Mouse (Mus musculus) megakaryocyte-erythroid progenitor cell, adult 5-6 weeks (primary cell): ENCODE results near the gene Tex30. TPM values are rescaled to one million over a fixed set of nuclear protein-coding genes. Genes with fewer than 3 reads are reported as not detected.
A peak's percentile ranks its signal among the peaks of the same experiment; 100 is the strongest.

Experiments
- ATAC-seq: replicated peaks from 2 replicates; pipeline ENCODE4 v1.8.0; 2016; ENCODE audit warnings: mild to moderate bottlenecking, inconsistent platforms; ENCODE audit not compliant: severe bottlenecking, poor library complexity, low FRiP score, low TSS enrichment
- total RNA-seq, 2 experiments: library from RNA; stranded (forward) in 1 of 2; stranded (reverse) in 1 of 2; fragments of 200-1000, 215-1000 nt in 1 of 2; fragments of >200 nt in 1 of 2; fragmentation: Nextera tagmentation in 1 of 2; gene quantifications; 2 replicates each; pipeline ENCODE4 v1.2.3; 2014 to 2017

The Tex30 gene
- 76.5 and 92.0 TPM in 2 replicates for total RNA-seq (2014; fragmentation: Nextera tagmentation)
- 115 and 118 TPM in 2 replicates for total RNA-seq (2017)

DNA sequence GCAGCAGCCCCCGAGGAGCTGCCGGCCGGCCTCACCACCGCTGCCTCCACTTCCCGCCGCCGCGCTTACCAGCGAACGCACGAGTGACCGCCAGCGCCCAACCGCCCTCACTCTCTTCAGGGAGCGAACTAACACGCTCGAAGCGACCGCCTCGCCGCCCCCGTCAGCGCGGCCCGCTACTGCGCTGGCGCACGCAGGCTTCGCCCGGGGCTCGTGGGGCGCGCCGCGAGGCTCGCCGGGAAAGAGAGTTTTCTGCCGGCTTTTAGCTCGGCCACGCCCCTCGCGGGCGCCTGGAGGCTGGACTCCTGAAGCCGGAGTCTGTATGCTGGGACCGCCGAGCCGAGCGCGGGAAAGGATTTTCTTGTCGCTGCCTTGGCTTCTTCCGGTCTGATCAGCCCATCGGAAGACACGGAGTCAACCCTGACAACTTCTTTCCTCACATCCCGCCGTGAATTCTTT is at the start of gene Tex30:
Gene Tex30 (minus strand): TSS at position 183 of the 459 bp plus-strand sequence.
- peak; percentile 94 for ATAC-seq

DNA sequence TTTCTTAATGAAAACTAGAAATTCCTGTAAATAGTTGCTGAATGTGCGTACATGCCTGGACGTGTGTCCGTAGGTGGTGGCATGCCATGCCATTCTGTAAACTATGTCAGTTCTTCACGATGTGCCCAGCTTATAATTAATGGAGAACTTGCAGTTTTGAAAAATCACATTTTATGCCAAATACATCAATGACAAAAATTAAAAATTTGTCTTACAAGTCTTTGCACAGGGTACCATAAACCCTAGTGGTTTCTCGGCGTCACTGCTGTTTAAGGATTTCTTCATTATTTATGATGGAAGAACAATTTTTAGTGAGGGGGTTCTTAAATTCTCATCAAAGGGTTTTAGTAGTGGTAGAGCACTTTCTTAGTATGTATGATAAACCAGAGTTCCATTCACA is 46.5 kb upstream of the Tex30 start:
- ATAC-seq, result no peak

GRCm38 (mm10) chr1:44147563-44148381 is 45.5 kb upstream of the Tex30 start, which contains the start of gene Ercc5:
Gene Ercc5 (plus strand): TSS chr1:44147744.
- ATAC-seq, result peak; percentile 97

DNA sequence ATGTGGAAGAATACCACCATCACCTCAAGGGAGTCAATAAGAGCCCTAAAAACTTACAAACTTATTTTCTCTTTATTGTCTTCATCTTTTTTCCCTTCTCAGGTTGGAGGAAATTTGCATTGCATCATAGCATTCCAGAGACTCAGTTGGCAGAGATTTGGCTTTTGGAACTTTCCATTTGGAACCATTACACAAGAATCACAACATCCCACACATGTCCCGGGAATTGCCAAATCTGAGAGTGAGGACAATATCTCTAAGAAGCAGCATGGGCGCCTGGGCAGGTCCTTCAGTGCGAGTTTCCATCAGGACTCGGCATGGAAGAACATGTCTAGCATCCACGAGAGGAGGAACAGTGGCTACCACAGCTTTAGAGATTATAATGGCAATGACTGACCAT is 40.5 kb upstream of the Tex30 start:
- no peak for ATAC-seq

DNA sequence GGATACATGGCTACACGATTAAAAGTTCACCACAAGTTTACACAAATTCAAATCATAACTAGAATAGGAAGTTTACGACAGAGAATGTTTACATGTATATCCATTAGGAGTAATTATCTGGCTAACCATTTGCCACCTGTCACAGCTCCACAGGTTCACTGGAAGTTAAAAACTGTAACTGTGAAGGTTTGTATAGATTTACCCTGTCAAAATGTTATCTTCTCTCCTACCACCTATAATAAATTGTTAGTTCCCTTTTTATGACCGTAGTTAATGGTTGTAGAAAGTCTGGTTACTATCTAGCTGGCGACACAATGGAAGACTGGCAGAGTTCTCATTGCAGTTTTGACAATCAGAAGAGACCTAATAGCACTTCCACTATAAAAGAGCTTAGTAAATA is 38.0 kb upstream of the Tex30 start:
- no peak for ATAC-seq

- no peak for ATAC-seq
These were observed 27.8 kb upstream of the Tex30 start for GRCm38 (mm10) chr1:44129929-44130581.

DNA sequence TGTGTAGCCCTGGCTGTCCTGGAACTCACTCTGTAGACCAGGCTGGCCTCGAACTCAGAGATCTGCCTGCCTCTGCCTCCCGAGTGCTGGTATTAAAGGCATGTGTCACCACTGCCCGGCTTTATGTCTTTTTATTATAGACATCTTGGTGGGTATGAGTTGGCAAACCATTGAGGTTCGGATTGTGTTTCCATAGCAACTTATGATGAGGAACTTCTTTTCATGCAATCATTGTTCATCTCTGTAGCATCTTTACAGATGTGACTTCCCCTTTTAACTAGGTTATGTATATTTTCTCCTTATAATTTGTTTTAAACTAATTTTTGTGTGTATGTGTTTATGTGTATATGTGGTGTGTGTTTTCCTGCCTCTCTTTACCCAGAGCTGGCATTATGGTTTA is 23.3 kb upstream of the Tex30 start:
- ATAC-seq, result no peak

DNA sequence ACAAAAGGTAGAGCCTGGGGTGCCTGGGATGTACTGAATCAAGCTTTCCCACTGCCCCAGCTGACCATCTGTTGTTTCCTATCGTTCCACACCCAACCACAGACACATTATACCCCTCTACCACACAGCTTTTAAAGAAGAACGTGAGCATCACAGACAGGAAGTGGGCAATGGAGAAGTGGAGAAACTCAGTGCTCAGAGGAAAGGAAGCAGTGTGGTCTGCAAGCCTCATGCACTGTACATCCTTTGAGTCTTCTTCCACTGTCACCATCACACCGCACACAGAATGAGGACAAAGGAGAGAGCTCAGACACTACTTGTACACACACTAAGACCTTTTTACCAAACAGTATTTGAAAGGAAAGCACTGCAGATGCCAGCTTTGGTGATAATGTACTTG is 20.0 kb upstream of the Tex30 start:
- ATAC-seq, result no peak

- no peak for ATAC-seq
These were observed 17.8 kb upstream of the Tex30 start for GRCm38 (mm10) chr1:44120074-44120406.

GRCm38 (mm10) chr1:44119201-44120073 is 17.2 kb upstream of the Tex30 start:
- peak; percentile 78 for ATAC-seq

GRCm38 (mm10) chr1:44118239-44119054 is 16.2 kb upstream of the Tex30 start, which contains the start of the genes Kdelc1 and Bivm:
Gene Kdelc1 (minus strand): TSS chr1:44118808.
Gene Bivm (plus strand): TSS chr1:44118957.
- peak; percentile 93 for ATAC-seq

DNA sequence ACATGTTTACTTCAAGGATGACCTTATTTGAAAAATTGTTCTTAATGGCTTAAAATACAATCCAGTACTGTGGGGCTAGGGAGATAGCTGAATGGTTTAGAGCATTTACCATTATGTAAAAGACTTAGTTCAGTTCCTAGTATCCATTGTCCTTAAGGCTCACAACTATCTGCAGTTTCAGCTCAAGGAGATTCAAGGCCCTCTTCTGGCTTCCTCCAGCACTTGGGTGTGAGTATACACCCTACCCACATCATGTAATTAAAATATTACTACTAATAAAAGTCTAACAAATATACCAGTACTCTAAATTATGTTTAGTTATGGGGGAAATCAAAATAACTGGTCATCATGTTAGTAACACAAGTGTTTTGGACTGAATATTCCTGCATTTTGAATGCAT is 15.3 kb upstream of the Tex30 start:
- ATAC-seq, result no peak

GRCm38 (mm10) chr1:44102939-44103338 is 698 bp upstream of the Tex30 start:
- no peak for ATAC-seq

DNA sequence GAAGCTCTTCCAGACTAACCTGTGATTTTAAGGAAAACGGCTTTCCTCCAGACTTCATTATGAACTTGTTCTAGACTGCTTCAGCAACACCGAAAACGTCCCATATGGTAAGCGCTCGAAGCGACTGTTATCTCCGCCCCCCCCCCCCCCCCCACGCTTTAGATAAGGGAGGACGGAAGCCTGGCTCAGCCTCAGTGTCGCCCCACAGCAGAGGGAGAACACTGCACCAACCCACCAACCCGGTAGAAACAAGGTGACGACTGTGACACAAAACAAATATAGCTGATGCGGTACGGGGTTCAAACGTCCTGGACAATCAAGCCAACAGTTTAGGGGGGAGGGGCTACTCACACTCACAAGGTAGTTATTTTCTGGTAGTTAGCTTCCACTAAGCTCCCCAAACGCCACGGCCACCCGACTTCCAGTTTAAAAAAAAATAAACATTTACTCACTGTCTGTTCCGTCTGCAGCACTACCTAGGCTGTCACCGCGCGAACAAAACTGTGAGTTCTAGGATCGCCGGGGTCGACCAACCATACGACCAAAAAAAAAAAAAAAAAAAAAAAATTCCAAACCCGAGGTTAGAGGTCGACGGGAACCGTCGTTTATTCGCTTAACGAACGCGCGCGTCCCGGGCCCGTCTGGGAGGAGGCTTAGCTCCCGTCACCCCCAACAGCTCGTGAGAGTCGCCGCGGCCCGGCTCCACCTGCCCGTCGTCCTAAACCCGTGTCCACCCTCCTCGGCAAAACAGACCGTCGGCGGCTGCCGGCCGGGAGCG is 604 bp downstream of the Tex30 start:
- ATAC-seq, result peak; percentile 91

DNA sequence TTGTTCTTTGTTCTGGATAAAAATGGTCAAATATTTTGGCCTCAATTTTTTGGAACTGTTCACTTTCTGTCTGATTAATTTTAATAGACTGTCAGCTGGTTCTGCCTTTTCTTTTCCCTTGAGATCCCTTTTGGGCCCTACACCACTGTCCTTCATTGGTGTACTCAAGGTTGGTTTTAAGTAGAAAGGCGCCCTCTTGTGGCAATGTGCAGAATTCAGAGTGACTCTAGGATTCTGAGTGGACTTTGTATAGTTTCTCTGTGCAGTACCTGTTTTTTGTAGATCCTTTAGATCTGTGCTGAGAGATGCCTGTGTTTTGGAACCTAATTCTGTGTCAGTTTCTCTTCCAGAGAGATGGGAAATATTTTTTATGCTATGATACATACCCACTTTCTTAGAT is 37.6 kb downstream of the Tex30 start:
- peak; percentile 79; the same call in 1 of the 2 replicates for ATAC-seq

- no peak for ATAC-seq
These were observed 38.8 kb downstream of the Tex30 start for GRCm38 (mm10) chr1:44063439-44063838.

DNA sequence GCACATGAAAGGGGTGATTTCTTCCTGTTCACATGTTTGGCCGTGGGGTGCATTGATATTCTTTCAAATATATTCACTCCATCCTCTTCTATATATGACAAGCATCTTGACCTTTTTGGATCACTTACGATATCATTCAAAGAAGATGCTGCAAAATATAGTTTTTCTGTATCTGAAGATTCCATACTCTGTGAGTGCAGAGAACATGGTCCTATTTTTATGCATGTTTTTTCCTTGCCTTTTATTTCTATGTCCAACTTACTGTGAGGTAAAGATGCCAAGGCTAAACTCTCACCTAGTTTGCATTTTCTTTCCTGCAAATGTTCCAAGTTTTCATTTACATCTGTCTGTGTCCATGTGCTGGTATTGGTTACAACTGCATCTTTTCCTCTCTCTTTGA is 40.4 kb downstream of the Tex30 start, which contains the start of gene Gm8251:
Gene Gm8251 (minus strand): TSS at position 101 of the 400 bp plus-strand sequence.
- no peak for ATAC-seq

- no peak for ATAC-seq
These were observed 44.4 kb downstream of the Tex30 start for GRCm38 (mm10) chr1:44057805-44058204.
